Mouse (Mus musculus): ENCODE results near the gene Ldlrap1. TPM values are rescaled to one million over a fixed set of nuclear protein-coding genes. Genes with fewer than 3 reads are reported as not detected.
A peak's percentile ranks its signal among the peaks of the same experiment; 100 is the strongest.

The Ldlrap1 gene
- total RNA-seq, 2 experiments from 2014 or later: 7.6 to 16.0 TPM

DNA sequence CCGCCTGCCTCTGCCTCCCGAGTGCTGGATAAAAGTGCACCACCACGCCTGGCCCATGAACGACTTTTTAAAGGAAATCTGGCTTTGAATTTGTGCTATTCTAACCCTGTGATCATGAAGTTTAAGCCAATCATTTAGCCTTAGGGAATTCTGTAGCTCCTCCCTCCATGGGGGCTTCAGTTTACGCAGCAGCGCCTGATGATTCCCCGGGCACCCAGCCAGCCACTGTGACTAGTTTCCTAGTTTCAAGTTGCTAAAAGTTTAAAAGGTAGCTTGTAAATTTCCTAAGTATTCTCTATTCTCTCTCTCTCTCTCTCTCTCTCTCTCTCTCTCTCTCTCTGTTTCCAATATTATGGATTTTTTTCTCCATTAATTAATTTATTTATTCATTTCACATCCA, 8.4 kb upstream of the Ldlrap1 start:
- no peak for ATAC-seq (ENCODE audit: poor library complexity, severe bottlenecking)

DNA sequence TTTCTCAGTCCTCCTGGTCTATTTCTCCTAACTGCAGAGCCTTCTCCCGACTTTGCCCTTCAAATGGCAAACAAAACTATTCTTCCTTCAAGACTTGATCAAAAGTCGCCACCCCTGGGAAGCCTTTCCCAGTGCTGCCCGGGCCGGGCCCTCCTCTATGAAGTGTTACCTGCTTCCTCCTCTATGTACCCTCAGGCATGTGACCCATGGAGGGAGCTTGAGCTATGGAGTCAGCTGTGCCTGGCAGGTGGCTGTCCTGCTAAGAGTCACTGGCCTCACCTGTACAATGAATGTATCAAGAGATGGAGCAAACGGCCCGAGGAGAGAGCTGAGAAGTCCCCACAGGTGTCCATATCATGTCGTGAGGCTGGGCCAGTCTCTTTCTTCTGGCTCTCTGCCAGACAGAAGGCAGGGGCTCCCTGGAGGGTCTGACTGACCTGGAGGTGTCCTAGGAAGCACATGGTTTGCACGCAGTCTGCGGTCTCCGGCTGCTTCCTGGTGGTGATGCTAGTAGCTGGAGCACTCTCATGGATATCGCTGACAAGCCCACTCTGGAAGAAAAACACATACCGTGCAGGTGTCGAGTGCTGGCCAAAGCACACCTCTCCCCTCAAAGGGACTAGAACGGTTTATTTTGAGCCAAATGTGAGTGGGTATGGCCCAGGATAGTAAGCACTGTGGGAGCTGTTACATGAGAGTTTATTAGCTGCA, 7.6 kb upstream of the Ldlrap1 start:
- no peak for ATAC-seq (ENCODE audit: poor library complexity, severe bottlenecking)

DNA sequence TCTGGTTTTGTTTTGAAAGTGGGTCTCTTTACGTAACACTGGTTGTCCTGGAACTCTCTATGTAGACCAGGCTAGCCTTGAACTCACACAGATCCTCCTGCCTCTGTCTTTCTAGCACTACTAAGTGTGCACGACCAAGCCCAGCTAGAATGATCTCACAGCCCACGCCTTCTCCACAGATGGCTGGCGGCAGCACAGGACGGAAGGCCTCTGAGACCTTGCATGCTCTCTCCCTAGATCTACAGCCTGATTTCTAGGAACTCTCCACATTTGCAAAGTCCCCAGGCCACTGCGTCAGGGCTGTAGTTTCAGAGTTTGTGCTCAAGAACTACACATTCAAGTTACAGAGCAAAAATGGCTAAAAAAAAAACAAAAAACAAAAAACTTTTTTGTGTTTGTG, 6.3 kb upstream of the Ldlrap1 start:
- no peak for ATAC-seq (ENCODE audit: poor library complexity, severe bottlenecking)

DNA sequence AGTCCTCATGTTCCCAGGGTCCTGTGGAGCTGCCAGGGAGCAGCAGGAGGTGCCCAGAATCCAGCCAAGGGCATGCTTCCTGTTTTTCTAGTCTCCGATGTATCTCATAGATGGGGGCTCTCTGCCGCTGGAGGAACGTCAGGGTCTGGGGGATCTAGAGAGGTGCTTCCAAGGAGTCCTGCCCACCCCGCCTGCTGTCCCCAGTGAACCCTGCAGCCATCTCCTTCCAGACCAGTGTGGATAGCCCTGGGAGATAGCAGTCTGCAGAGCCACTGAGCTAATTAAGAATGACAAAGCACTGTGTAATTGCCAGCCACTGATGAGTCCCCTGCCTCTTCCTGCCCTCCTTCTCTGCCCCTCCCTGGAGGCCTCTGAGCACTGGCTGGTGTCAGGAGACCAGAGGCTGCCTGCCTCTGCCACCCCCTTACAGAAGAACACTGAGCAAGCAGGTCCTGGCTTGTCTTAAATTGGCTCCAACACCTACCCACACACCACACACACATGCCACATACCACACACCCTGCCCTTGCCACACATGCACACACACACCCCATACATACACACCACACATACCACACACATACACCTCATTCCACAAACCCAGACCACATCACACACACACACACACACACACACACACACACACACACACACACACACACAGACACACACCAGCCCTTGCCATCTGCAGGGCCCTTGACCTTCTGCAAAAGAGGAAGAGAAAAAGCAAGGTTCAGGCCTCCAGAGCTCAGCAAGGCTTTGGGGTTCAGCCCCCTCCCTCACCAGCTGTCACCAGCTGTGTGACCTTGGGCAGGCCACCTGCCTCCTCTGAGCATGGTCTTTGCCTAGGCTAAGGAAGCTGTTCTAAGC, 5.2 kb upstream of the Ldlrap1 start:
- peak; percentile 77 for ATAC-seq (ENCODE audit: poor library complexity, severe bottlenecking)

DNA sequence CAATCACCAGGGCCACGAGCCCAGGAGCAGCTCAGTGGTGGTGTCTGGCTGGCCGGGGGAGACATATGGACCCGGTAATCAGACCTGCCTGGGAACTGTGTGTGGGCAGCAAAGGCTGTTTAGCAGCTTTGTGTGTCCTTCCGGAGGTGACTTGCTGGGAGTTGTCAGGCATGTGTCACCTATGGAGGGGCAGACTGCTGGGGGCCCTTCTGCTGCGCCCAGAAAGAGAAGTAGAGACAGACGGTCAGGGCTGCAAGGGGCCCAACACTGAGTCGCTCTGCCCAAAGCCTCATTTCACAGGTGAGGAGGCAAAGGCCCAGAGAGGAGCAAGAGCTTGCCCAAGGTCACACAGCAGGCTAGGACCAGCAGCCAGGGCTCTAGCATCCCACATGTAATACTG, 2.1 kb upstream of the Ldlrap1 start:
- ATAC-seq (ENCODE audit: poor library complexity, severe bottlenecking): no peak

DNA sequence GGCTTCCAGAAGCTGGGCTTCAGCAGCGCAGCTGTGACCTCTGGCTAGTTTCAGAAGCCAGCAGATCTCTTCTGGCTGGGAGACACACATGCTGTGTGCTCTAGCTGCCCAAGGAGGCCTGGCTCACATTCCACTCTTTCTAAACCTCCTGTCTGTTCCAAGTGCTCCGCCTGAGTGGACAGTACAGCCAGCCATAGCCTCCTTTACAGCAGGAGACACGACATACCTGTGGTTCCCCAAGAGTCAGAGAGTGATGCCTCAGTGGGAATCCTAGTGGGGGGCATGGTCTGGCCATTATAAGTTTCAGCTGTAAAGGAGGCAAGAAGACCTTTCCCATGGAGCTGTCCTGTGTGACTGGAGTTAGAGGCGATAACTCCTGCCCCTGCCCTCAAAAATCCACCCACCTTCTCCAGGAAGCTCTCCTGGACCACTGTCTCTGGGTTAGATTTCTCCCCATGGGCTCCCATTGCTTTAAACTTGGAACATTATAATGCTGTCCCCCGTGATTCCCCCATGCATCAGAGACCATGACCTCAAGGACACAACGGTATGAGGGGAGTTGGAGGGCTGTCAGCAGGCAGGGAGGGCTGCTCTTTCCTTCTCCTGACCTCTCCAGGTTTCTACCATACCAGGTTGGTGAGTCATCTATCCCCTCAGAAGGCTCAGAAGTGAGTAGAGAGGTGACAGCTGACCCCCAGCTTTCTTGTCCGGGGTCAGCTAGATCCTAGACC, 1.4 kb upstream of the Ldlrap1 start:
- ATAC-seq (ENCODE audit: poor library complexity, severe bottlenecking): no peak

DNA sequence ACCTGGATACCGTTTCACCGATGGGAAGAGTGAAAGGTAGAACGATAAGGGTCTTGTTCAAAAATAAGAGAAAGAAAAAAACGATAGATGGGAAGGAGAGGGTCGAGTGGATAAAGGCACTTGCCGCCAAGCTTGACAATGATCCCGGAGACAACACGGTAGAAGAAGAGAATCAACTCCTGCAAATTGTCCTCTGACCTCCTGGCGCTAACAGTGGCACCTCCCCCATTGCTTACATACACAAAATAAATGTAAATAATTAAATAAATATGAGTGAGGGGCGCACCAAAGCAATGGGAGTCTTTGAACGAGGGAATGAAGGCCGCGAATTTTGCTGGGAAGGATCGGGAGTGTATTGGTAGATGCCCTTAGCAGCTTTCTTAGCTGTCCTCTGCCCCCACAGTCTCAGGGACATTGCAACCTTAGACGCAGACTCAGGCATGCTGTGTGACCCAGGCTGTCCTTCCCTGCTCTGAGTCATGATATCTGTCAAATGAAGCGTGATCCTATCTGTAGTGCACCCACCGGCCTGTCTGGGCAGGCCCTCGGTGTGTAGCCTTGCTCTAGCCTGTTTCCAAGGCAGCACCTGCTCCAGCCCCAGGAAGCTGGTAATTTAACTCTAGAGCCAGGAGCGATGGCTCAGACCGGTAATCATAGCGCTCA, 533 bp upstream of the Ldlrap1 start:
- ATAC-seq (ENCODE audit: poor library complexity, severe bottlenecking): no peak

DNA sequence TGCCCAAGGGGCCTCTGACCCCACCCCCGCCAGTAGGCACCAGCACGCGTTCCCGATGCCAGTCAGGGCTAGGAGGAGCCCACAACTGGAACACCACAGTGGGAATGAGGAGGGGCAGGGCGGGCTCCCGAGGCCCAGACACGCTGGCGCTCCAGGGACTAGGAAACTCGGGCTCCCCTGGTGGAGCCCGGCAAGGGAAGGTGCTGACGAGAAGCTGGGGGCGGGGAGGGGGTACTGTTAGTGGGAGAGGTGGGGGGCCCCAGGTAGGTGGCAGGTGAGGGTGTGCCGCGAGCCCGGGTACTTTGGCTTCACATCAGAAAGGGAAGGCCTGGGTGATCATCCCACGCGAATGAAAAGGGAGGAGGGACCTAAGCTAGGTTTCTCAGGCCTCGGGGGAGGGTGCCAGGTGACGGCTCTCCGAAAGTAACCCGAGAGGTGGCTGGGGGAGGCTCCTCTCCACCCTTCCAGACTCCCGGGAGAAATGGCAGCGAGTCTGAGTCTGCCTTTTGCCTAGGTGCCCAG, 859 bp downstream of the Ldlrap1 start:
- ATAC-seq (ENCODE audit: poor library complexity, severe bottlenecking): no peak

DNA sequence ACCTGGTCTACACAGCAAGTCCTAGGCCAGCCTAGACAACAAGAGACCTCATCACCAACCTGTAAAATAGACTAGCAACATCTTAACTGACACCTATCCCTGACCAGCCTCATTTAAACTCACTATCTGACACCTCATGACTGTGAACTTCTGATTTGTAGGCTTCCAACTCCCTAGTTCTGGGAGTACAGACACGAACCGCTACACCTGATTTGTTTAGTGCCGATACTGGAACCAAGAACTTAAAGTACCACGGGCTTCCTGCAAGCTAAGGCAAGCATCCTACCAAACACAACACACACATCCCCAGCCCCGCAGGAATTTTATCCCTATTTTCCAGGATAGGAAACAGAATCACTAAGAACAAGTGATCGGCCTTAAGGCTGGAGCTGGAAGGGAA, 1.5 kb downstream of the Ldlrap1 start:
- no peak for ATAC-seq (ENCODE audit: poor library complexity, severe bottlenecking)

DNA sequence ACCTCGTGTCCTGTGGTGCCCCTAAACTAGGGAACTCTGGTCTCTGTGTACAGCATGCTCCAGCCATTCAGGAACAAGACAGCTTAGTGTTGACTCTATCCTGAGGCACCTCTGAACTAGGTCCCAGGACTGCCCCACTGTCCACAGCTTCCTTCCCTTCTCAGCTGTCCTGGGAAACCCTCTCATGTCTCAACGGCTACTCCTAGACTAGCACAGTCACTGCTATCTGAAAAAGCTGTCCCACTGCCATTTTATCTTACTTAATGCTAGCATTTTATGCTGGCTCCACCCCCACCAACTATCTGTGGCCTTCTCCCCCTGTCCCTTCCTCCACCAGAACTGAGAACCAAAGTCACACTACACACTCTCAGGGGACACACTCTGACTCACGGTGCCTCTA, 3.5 kb downstream of the Ldlrap1 start:
- no peak for ATAC-seq (ENCODE audit: poor library complexity, severe bottlenecking)

DNA sequence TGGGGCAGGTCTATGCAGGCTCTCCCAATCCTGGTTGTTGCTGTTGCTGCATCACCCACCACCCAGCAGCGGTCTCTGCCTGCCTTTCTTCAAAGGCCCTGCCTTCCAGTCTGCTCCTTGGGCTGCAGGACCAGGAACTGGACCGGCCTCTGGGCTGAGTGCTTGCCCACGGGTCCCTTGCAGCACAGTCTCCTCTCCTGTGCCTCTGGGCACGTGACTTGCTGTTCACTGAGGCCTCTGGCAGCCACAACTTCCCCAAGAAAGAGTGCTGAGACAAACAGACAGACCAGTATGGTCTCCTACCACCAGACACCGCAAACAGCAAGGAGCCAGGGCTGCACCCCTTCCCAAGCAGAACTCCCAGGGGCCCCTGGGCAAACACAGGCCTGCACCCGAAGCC, 5.5 kb downstream of the Ldlrap1 start:
- ATAC-seq (ENCODE audit: poor library complexity, severe bottlenecking): peak; percentile 56

DNA sequence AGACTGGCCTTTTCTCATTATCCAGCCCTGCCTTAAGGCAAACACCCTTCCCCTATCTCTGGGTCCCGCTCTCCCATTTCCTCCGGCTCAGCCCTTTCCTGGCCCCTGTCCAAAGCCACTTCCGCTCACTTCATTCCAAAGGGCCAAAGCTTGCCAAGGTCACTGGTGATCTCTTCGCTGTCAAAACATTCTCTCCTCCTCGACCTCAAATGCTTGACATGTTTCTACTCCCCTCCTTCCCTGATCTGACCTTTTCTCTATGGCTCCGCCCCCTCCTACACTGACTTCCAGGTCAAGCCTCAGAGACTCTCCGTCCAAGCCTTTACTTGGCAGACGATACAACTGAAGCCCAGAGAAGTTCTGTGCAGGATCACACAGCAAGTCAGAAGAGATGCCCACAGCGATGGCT, 7.0 kb downstream of the Ldlrap1 start:
- no peak for ATAC-seq (ENCODE audit: poor library complexity, severe bottlenecking)

DNA sequence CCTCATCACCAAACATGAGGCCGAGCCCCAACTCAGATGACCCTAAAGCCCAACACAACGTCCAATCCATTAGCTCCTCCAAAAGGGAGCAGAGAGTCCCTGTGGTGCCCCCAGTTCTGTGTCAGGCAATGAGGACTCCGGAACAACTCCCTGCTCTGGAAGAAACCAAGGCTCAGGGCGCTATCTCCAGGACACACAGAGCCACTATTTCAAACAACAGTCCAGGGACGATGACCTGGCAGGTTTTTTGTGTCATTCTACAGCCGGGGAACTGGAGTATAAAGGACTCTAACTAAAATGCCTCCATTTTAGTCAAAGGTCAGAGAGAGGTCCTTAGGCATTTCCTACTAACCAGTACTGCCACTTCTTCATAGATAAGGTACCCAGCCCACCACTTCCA, 7.5 kb downstream of the Ldlrap1 start:
- no peak for ATAC-seq (ENCODE audit: poor library complexity, severe bottlenecking)

DNA sequence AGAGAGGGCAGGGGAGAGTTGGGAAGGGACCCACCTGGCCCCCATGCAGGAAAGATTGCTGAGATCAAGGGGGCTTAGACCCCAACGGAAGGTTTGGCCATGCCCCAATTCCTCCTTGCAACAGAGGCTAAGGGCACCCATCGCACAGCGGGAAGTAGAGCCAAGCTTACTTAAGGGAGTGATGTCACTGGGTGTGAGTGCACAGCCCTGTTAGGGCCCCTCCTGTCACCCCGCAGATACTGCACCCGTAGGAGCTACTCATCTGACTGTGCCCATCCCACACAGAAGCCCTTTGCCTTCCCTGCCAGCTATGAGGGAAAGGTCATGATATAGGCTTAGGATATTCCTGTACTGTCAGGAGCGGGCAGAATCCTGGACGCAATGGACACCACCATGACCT, 8.3 kb downstream of the Ldlrap1 start:
- peak; percentile 48 for ATAC-seq (ENCODE audit: poor library complexity, severe bottlenecking)

DNA sequence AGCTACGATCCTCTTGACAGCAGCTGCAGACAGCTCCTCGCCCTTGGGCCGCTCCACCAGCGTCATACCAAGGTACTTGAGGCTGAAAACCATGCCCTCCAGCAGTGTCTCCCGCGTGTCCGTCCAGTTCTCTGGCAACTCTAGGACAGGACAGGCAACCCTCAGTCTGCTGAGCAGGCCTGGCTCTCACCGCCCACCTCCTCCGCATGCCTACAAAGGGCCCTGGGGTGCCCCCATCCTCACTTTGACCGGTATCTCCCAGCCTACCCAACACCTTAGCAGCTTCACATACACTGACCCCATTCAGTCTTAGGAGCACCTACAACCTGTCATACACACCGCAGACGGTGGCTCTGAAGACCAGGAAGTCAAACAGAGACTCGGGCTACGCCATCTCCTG, 8.9 kb downstream of the Ldlrap1 start:
- ATAC-seq (ENCODE audit: poor library complexity, severe bottlenecking): no peak

DNA sequence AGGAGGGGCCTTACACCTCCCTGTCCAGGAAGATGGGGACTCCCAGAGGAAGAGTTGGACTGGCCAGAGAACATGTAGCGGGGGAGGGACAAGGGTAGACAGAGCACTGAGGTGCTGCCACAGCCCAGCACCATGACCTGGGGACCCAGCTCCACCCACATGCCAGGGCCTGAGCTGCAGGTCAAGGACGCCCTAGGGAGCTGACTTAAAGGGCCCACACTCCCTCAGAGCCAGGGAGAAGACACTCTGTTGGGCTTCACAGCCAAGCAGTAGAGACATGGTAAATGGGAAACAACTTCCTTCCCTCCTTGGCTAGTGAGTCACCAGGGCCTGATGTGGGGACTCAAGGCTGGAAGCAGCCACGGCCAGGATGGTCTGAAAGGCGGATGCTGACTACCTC, 9.5 kb downstream of the Ldlrap1 start:
- ATAC-seq (ENCODE audit: poor library complexity, severe bottlenecking): no peak

DNA sequence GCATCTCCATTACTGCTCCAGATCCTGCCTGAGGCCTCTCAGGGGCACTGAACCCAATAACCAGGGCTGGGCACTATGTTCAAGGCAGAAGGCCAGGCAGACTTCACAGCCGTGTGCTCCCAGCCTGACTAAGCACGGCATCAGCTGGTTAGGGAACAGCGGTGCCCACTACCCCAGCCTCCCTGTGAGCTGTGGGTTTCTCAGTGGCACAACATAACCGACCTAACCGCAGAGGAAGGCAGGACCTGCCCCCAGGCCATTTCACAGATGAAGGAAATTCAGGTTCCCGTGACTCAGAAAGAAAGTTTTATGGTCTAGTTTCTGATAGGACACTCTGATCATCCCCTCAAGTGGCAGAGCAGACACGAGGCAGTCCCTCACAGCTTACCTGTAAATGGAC, 10.9 kb downstream of the Ldlrap1 start:
- peak; percentile 58 for ATAC-seq (ENCODE audit: poor library complexity, severe bottlenecking)

DNA sequence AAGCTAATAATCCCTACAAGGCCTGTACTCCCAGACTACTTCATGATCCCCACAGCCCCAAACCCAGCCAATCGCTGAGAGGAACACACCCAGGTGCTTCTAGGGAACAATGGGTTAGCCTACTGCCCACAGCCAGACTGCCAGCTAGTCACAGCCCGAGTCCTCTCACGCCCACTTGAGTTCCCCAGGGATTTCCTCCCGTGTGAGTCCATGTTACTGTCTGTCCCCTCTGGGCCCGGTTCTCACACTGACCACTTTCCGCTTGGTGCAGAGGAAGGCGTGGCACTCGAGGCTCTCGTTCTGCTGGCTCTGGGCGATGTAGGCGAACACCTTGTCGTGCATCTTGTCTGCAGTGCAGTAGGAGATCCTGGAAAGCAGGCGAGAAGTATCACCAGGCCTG, 12.9 kb downstream of the Ldlrap1 start:
- ATAC-seq (ENCODE audit: poor library complexity, severe bottlenecking): no peak

DNA sequence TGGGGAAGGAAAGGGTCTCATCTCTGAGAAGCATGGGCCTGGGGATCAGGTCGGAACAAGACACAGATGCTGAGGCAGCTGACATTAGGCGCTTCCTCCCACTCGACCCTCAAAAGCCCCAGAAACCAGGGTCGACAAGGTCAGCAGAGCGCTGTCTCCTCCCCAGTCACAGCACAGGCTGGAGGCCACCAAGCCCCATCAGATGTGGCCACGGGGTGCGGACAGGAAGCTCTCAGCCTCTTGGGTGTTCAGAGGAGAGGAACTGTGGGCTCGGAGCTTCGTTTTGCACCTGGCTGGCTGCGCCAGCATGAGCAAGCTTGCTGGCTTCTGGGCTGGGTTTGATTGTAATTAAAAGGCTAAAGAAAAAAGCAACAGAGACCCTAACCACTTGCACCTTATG, 13.5 kb downstream of the Ldlrap1 start:
- ATAC-seq (ENCODE audit: poor library complexity, severe bottlenecking): peak; percentile 33

DNA sequence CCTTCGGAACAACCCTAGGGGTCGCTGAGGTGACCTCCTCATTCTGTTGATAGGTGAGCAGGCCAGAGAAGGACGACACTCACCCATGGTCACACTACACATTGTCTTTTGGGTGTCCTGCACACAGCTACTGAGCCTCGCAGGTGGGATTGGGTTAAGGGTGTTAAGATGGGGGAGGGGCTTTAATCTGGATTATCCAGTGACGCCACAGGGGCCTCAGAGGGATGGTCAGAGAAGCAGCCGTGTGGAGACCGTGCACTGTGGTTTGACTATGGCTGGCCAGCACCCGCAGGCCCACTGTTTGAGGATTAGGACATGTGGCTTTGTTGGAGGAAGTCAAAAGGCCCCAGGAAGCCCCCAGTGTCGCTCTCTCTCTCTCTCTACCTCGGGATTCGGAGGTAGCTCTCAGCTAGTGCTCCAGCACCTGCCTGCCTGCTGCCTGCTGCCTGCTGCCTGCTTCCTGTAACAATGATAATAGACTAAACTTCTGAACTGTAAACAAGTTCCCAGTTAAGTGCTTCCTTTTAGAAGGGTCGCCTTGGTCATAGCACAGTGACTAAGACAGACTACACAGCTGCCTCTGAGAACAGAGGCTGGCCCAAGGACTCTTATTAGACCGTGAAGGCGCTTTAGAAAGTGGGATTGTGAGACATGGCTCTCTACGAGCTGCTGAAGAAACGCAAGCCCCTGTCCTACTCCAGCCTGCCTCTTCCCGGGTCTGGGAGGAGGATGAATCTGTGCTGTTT, 14.1 kb downstream of the Ldlrap1 start:
- ATAC-seq (ENCODE audit: poor library complexity, severe bottlenecking): no peak
